Mouse (Mus musculus): ENCODE data around the gene Cacna1h. TPM values are rescaled to one million over a fixed set of nuclear protein-coding genes. Genes with fewer than 3 reads are reported as not detected.

Cacna1h gene
- 10 to 100 TPM; 77.1 to 96.1 TPM for total RNA-seq (2021)
- 163 and 202 TPM in 2 replicates for polyA plus RNA-seq (2012; rRNA removed)
- long read RNA-seq, full-length matches to known transcripts = 8 of 31 reads
- long read RNA-seq, partial matches to known transcripts = 18 of 31 reads
- long read RNA-seq, other reads (novel, unspliced or antisense) = 5 of 31 reads

- DNase-seq = peak; percentile 84
Measured at GRCm38 (mm10) chr17:25433617-25434606, at the start of gene Cacna1h. TSS of gene Cacna1h (minus strand) at chr17:25433783.

- no peak for DNase-seq
Measured at GRCm38 (mm10) chr17:25482092-25482491, 48.5 kb upstream of the Cacna1h start.

GRCm38 (mm10) chr17:25480820-25481219, 47.2 kb upstream of the Cacna1h start:
- DNase-seq = no peak

GRCm38 (mm10) chr17:25480152-25480551, 46.6 kb upstream of the Cacna1h start:
- no peak for DNase-seq

GRCm38 (mm10) chr17:25475946-25476744, 42.6 kb upstream of the Cacna1h start:
- no peak for DNase-seq

GRCm38 (mm10) chr17:25474330-25475077, 40.9 kb upstream of the Cacna1h start:
- DNase-seq = peak; percentile 61

- no peak for DNase-seq
Measured at GRCm38 (mm10) chr17:25472044-25472443, 38.5 kb upstream of the Cacna1h start.

GRCm38 (mm10) chr17:25471418-25471817, 37.8 kb upstream of the Cacna1h start:
- no peak for DNase-seq

GRCm38 (mm10) chr17:25469798-25470197, 36.2 kb upstream of the Cacna1h start:
- DNase-seq = peak; percentile 66

GRCm38 (mm10) chr17:25468301-25468700, 34.7 kb upstream of the Cacna1h start:
- peak; percentile 75 for DNase-seq

GRCm38 (mm10) chr17:25467781-25468180, 34.2 kb upstream of the Cacna1h start:
- peak; percentile 78 for DNase-seq

GRCm38 (mm10) chr17:25466257-25466656, 32.7 kb upstream of the Cacna1h start:
- no peak for DNase-seq

GRCm38 (mm10) chr17:25464091-25464490, 30.5 kb upstream of the Cacna1h start:
- no peak for DNase-seq

GRCm38 (mm10) chr17:25463326-25463945, 29.9 kb upstream of the Cacna1h start:
- DNase-seq = peak; percentile 56

GRCm38 (mm10) chr17:25462236-25462875, 28.8 kb upstream of the Cacna1h start:
- peak; percentile 54 for DNase-seq

GRCm38 (mm10) chr17:25456540-25456939, 23.0 kb upstream of the Cacna1h start:
- no peak for DNase-seq

GRCm38 (mm10) chr17:25454272-25454671, 20.7 kb upstream of the Cacna1h start, which contains the start of gene Tekt4:
TSS of gene Tekt4 (plus strand) at chr17:25454615.
- DNase-seq = no peak

GRCm38 (mm10) chr17:25452246-25452965, 18.8 kb upstream of the Cacna1h start:
- no peak for DNase-seq

- peak; percentile 68 for DNase-seq
Measured at GRCm38 (mm10) chr17:25450329-25450728, 16.7 kb upstream of the Cacna1h start.

GRCm38 (mm10) chr17:25447865-25448264, 14.3 kb upstream of the Cacna1h start:
- no peak for DNase-seq

All from adrenal gland, adult 2 months (tissue).